Mouse (Mus musculus) inflammation-experienced regulatory T-cells (primary cell): Measurements from ENCODE around the gene Jam2. TPM values are rescaled to one million over a fixed set of nuclear protein-coding genes. Genes with fewer than 3 reads are reported as not detected.

Source experiments
- polyA plus RNA-seq, 2 experiments: library from polyadenylated mRNA; unstranded; fragments of 100-300 nt; shearing (Covaris generic); gene quantifications; one replicate each; pipeline ENCODE4 v1.2.1; 2017

Jam2 gene
- under 1 TPM; 0.24 to 0.53 TPM for polyA plus RNA-seq

DNA sequence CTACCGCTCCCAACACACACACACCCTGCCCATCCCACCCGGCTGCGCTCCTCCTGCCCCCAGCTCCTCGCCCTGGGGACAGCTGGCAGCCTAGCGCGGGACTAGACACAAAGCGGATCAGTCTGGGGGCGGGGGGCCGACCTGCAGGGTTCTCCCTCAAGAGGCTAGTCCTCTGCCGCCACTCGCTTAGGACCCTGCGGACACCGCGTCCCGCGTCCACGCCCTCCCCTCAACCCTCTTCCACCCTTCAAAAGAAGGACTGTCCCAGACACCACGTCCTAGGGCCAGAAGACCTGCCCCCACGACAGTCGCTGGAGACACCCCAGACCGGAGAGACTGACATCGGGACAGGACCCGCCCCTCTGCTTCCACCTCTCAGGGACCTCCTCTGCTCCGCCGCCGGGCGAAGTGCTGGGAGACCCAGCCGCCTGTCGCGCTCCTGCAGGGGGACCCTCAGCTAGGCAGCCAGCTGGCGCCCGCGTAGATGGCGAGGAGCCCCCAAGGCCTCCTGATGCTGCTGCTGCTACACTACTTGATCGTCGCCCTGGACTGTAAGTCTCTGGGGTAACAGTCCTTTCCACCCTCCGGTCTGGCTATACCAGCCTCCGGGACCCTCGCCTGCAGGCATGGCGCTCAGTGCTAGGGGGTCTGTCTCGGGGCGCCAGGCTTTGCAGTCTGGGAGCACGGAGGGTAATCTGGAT, at the start of gene Jam2:
Gene Jam2, plus strand, starts transcription at position 121 of the 701 bp plus-strand sequence.

DNA sequence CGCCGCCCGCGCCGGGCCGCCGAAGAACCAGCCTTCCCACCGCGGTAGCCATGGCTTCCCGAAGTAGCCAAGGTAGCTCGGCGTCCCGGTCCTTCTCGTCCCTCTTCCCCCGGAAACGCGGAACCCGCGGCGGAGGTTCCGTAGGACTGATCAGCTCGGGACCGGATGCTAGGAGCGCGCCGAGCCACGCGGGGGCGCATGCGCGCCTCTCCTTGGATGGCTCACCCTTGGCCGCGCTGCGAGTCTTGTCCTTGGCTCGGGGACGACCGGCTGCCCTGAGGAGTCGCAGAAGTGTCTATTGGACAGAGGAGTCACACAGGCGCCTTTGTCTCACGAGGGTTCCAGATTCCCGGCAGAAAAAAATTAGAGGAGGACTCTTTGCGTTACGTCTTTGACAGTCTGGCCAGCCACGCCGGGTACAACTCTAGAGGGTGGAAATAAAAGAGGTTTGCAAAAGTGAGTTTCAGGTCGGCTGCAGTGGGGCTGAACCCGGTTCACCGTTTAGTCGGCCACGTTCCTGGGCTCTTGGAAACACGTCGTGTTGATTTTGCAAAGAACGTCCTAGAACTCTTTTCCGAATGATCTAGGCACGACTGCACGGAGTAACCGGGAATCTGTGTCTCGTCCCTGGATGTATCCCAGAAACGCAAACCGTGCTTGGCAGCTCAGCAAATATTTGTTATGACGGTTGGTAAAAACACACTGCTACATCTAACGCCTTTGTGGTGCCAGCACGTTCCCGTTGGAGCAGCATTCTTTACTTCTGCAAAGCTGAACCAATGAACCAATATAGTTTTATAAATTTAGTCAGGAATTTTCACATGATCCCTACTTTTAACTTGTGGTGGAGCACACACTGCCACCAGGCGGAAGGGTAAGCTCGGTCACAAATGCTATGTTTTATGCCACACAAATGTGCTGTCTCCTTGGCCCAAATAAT, 38.5 kb upstream of the Jam2 start, which contains the start of gene Mrpl39:
Gene Mrpl39, minus strand, starts transcription at position 577 of the 940 bp plus-strand sequence.

DNA sequence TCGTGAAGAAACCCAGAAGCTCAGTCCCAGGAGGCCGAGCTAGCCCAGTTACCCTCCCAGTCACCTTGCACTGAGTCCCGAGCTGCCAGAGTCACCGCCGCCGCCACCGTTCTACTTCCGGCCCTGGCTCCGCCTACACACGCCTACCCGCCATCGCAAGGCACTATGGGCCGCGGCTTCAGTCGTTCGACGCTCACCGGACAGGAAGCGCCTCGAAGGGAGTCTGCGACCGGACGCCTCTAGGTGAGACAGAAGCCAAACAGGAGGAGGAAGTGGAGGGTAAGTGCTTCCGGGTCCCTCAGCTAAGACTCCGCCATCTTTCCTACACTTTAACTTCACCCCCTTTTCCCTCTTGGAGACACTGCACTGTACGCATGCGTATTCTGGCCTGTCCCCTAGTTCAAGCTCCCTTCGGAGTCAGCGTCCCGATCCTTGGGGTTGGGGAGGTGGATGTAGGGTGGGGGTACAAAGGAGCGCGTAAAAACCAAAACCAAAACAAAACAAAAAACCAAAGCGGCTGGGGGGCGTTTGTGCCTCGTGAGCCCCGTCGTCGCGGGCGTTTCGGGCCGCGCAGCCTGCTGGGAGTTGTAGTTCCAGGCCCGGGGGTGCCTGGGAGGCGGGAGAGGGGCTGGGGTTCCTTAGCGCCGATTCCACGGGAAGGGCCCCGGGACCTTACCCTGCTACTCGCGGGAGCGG, 61.0 kb downstream of the Jam2 start, which contains the start of gene Gabpa:
Gene Gabpa, plus strand, starts transcription at position 181 of the 696 bp plus-strand sequence.

DNA sequence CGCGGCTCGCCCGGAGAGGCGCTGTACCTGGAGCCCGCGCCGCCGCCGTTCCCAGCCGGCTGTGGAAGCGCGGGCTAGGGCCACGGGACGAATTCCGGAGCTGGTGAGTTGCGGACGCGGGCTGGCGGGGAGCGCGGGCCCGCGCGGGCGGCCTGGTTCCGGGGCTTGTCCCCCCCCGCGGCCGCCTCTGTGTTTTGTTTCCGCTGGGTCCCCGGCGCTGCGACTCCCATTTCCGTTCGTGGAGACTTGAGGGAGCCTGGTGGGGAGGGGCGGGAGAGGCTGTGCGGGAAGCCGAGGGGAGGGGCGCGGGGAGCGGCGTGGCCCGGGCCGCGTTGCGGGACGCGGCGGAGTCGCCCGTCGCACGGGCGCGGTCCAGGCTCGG, 61.5 kb downstream of the Jam2 start, which contains the start of gene Atp5j:
Gene Atp5j, minus strand, starts transcription at position 185 of the 382 bp plus-strand sequence.

Other genes starting within 250 kb of the Jam2 start
- 10 to 100 TPM; 31.4 to 34.7 TPM for gene Mrpl39, start 38.4 kb upstream of the Jam2 start, polyA plus RNA-seq
- 10 to 100 TPM; 40.5 to 48.5 TPM for gene Gabpa, start 60.8 kb downstream of the Jam2 start, polyA plus RNA-seq
- 100 to 1,000 TPM; 481 to 485 TPM for gene Atp5j, start 61.5 kb downstream of the Jam2 start, polyA plus RNA-seq